Mouse (Mus musculus) myocyte (in vitro differentiated cells): ENCODE results near the gene Ptprm. TPM values are rescaled to one million over a fixed set of nuclear protein-coding genes. Genes with fewer than 3 reads are reported as not detected.

Source experiments
- H3K27me3 ChIP-seq: one replicate; pipeline ENCODE4 v1.6.1; 2011; ENCODE audit not compliant: control insufficient read depth, insufficient read depth, insufficient read length
- H3K36me3 ChIP-seq: one replicate; pipeline ENCODE4 v1.6.1; 2011; ENCODE audit not compliant: control insufficient read depth, insufficient read depth
- H3K4me2 ChIP-seq: one replicate; pipeline ENCODE4 v1.6.1; 2011; ENCODE audit warnings: low read depth, control low read depth
- H3K4me3 ChIP-seq: one replicate; pipeline ENCODE4 v1.5.1; 2011; ENCODE audit warnings: mild to moderate bottlenecking, control low read depth, moderate library complexity
- H3K79me2 ChIP-seq: one replicate; pipeline ENCODE4 v1.6.1; 2011; ENCODE audit not compliant: control insufficient read depth, insufficient read depth
- H3ac ChIP-seq: one replicate; pipeline ENCODE4 v1.6.1; 2011; ENCODE audit not compliant: control insufficient read depth, insufficient read length
- CEBPB ChIP-seq: IDR thresholded peaks from 2 replicates; pipeline ENCODE4 v1.6.1; 2011; ENCODE audit warnings: mild to moderate bottlenecking, moderate library complexity; ENCODE audit not compliant: poor library complexity, insufficient read depth, severe bottlenecking
- E2F4 ChIP-seq: IDR thresholded peaks from one replicate; pipeline ENCODE4 v1.6.1; 2011; ENCODE audit warnings: mild to moderate bottlenecking, control low read depth, moderate library complexity; ENCODE audit not compliant: insufficient read depth
- MAX ChIP-seq: IDR thresholded peaks from one replicate; pipeline ENCODE4 v1.6.1; 2011; ENCODE audit warnings: low read depth, mild to moderate bottlenecking, control low read depth
- MYOD1 ChIP-seq, 3 experiments: IDR thresholded peaks; one replicate each; pipeline ENCODE4 v1.6.1; 2011; ENCODE audit warnings: control low read depth in 2 of 3, low read depth in 2 of 3, mild to moderate bottlenecking in 2 of 3, moderate library complexity in 1 of 3; ENCODE audit not compliant: insufficient read length in 2 of 3, control insufficient read depth in 1 of 3
- MYOG ChIP-seq, 3 experiments: IDR thresholded peaks; one replicate each; pipeline ENCODE4 v1.6.1; 2011; ENCODE audit warnings: control low read depth in 2 of 3, low read depth in 2 of 3, mild to moderate bottlenecking in 2 of 3; ENCODE audit not compliant: insufficient read length in 2 of 3, control insufficient read depth in 1 of 3, insufficient read depth in 1 of 3
- POLR2A ChIP-seq: IDR thresholded peaks from one replicate; pipeline ENCODE4 v1.6.1; 2011; ENCODE audit warnings: low read depth, mild to moderate bottlenecking, control low read depth, moderate library complexity; ENCODE audit not compliant: insufficient read length
- POLR2AphosphoS2 ChIP-seq: IDR thresholded peaks from one replicate; pipeline ENCODE4 v1.6.1; 2011; ENCODE audit warnings: low read depth, control low read depth; ENCODE audit not compliant: insufficient read length
- REST ChIP-seq: IDR thresholded peaks from one replicate; pipeline ENCODE4 v1.6.1; 2011; ENCODE audit warnings: mild to moderate bottlenecking, control low read depth, moderate library complexity; ENCODE audit not compliant: insufficient read depth, insufficient read length
- SRF ChIP-seq: IDR thresholded peaks from one replicate; pipeline ENCODE4 v1.6.1; 2011; ENCODE audit warnings: low read depth; ENCODE audit not compliant: control insufficient read depth, insufficient read length
- TCF12 ChIP-seq: IDR thresholded peaks from one replicate; pipeline ENCODE4 v1.6.1; 2011; ENCODE audit warnings: mild to moderate bottlenecking, control low read depth; ENCODE audit not compliant: poor library complexity, insufficient read depth, severe bottlenecking
- TCF3 ChIP-seq: IDR thresholded peaks from one replicate; pipeline ENCODE4 v1.6.1; 2011; ENCODE audit warnings: low read depth, control low read depth; ENCODE audit not compliant: insufficient read length
- USF1 ChIP-seq: IDR thresholded peaks from one replicate; pipeline ENCODE4 v1.6.1; 2011; ENCODE audit warnings: low read depth, mild to moderate bottlenecking, control low read depth, moderate library complexity
- polyA plus RNA-seq: library from polyadenylated mRNA; unstranded; fragments of >200 nt; fragmentation: generic; extraction: Trizol; gene quantifications from one replicate; pipeline ENCODE4 v1.2.1, GENCODE M21; 2012; ENCODE audit warnings: missing spikeins

Ptprm gene
- polyA plus RNA-seq, 1 experiment, result 6.5 TPM

DNA sequence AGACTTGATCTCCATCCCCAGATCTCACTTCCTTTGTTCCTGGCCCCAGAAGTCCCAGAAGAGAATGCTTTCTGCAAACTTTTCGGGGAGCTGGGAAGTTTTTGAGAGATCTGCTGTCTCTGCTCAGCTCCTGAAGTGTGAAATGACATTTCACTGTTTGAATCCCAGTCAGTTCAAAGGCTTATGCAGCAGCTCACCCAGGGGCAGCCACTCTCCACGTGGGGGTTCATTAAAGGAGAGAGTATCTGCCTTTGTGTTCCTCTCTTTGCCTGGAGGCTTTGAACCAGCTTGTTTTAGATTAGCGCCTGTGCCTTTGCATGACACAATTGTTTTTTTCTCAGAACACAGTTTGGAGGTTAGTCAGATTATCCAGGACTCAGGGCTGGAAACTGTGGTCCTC is 6.3 kb upstream of the Ptprm start:
- Histone ChIP-seq H3K36me3 (no peaks in the 10 kb centered on the region), H3K27me3 (no peaks in the 10 kb centered on the region), H3K79me2 (no peaks in the 10 kb centered on the region), H3K4me3 (no peak overlapping the region), H3ac (no peak overlapping the region), H3K4me2 (no peak overlapping the region)
- TF ChIP-seq CEBPB, result no peak
- TF ChIP-seq MAX, result no peak
- TF ChIP-seq SRF, result no peak
- no peak for TF ChIP-seq POLR2A
- TF ChIP-seq POLR2AphosphoS2, result no peak
- no peak for TF ChIP-seq USF1
- TF ChIP-seq E2F4, result no peak
- TF ChIP-seq TCF3, result no peak
- TF ChIP-seq REST, result no peak
- no peak for TF ChIP-seq MYOD1 (IDR thresholded peaks at IDR 0.05; ENCODE audit: control insufficient read depth in 1 of 3, insufficient read length in 2 of 3, low read depth in 2 of 3)
- TF ChIP-seq TCF12, result no peak
- no peak for TF ChIP-seq MYOG (IDR thresholded peaks at IDR 0.05; ENCODE audit: control insufficient read depth in 1 of 3, insufficient read depth in 1 of 3, insufficient read length in 2 of 3, low read depth in 2 of 3)

DNA sequence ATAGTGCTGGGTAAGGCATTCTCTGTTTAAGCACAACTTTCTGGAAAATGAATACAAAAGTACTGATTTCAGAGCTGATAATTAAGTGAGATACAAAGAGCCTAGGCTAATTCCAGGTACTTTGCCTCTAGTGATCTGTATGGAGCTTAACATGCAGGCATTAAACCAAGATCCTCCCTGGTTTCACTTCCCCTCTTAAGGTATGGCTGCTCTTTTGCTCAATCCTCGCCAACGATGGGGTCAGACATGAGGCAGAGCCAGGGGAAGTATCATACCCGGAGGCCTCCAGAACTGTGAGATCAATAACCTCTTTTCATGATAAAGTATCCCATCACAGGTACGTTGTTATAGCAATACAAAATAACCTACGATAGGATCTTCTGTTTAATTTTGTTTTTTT is 5.3 kb upstream of the Ptprm start:
- H3K79me2 ChIP-seq, result no peaks in the 10 kb centered on the region
- TF ChIP-seq E2F4 (no peak), USF1 (no peak), TCF3 (no peak)
- no peaks in the 10 kb centered on the region for H3K27me3 ChIP-seq
- H3ac ChIP-seq, result no peak overlapping the region
- H3K4me3 ChIP-seq, result no peak overlapping the region
- no peaks in the 10 kb centered on the region for H3K36me3 ChIP-seq
- H3K4me2 ChIP-seq, result no peak overlapping the region

DNA sequence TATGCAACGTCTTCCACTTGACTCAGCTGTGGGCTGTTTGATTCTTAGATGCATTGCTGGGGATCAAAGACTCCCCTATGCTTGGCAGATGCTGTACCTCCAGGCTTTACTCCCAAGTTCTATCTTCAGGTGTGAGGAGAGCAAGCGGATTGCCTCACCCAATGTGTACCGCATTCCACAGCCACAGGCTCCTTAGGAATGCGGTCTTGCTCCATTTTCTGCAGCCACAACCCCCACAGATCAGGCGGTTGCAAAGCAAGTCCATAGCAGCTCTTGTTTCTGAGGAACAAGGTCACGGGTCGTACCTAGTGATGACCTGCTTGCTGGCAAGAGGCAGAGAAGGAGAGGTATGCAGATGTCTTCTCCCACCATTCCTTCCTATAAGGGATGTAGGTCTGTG is 4.3 kb upstream of the Ptprm start:
- H3K4me2 ChIP-seq, result no peak overlapping the region
- no peak overlapping the region for H3K4me3 ChIP-seq
- no peak for TF ChIP-seq USF1
- no peak for TF ChIP-seq MYOD1 (IDR thresholded peaks at IDR 0.05; ENCODE audit: control insufficient read depth in 1 of 3, insufficient read length in 2 of 3, low read depth in 2 of 3)
- TF ChIP-seq POLR2AphosphoS2, result no peak
- no peak for TF ChIP-seq MAX
- no peak for TF ChIP-seq REST
- no peak for TF ChIP-seq E2F4
- no peak for TF ChIP-seq MYOG (IDR thresholded peaks at IDR 0.05; ENCODE audit: control insufficient read depth in 1 of 3, insufficient read depth in 1 of 3, insufficient read length in 2 of 3, low read depth in 2 of 3)
- TF ChIP-seq TCF12, result no peak
- no peak for TF ChIP-seq TCF3
- no peak for TF ChIP-seq POLR2A
- no peak for TF ChIP-seq CEBPB
- no peak for TF ChIP-seq SRF
- H3K36me3 ChIP-seq, result no peaks in the 10 kb centered on the region
- no peak overlapping the region for H3ac ChIP-seq
- H3K27me3 ChIP-seq, result no peaks in the 10 kb centered on the region
- no peaks in the 10 kb centered on the region for H3K79me2 ChIP-seq

GRCm38 (mm10) chr17:67357191-67357590 is 2.9 kb upstream of the Ptprm start:
- TF ChIP-seq POLR2A, result no peak
- no peak for TF ChIP-seq MAX
- TF ChIP-seq SRF, result no peak
- TF ChIP-seq POLR2AphosphoS2, result no peak
- no peak for TF ChIP-seq REST
- no peak for TF ChIP-seq USF1
- no peak for TF ChIP-seq TCF12
- TF ChIP-seq E2F4, result no peak
- TF ChIP-seq MYOG (IDR thresholded peaks at IDR 0.05; ENCODE audit: control insufficient read depth in 1 of 3, insufficient read depth in 1 of 3, insufficient read length in 2 of 3, low read depth in 2 of 3), result no peak
- TF ChIP-seq TCF3, result no peak
- TF ChIP-seq MYOD1 (IDR thresholded peaks at IDR 0.05; ENCODE audit: control insufficient read depth in 1 of 3, insufficient read length in 2 of 3, low read depth in 2 of 3), result no peak
- no peak for TF ChIP-seq CEBPB

GRCm38 (mm10) chr17:67355251-67355650 is 994 bp upstream of the Ptprm start:
- Histone ChIP-seq H3K4me2 (no peak overlapping the region), H3ac (peak overlapping the region; percentile 34), H3K4me3 (peak overlapping the region; percentile 59), H3K27me3 (no peaks in the 10 kb centered on the region), H3K79me2 (no peaks in the 10 kb centered on the region), H3K36me3 (no peaks in the 10 kb centered on the region)
- TF ChIP-seq POLR2AphosphoS2, result no peak
- TF ChIP-seq MAX, result no peak
- no peak for TF ChIP-seq TCF12
- no peak for TF ChIP-seq E2F4
- TF ChIP-seq REST, result no peak
- no peak for TF ChIP-seq MYOD1 (IDR thresholded peaks at IDR 0.05; ENCODE audit: control insufficient read depth in 1 of 3, insufficient read length in 2 of 3, low read depth in 2 of 3)
- TF ChIP-seq POLR2A, result no peak
- TF ChIP-seq SRF, result no peak
- TF ChIP-seq USF1, result no peak
- TF ChIP-seq MYOG (IDR thresholded peaks at IDR 0.05; ENCODE audit: control insufficient read depth in 1 of 3, insufficient read depth in 1 of 3, insufficient read length in 2 of 3, low read depth in 2 of 3), result no peak
- no peak for TF ChIP-seq CEBPB
- no peak for TF ChIP-seq TCF3

More at GRCm38 (mm10) chr17:67357191-67357590, 2.9 kb upstream of the Ptprm start:
- Histone ChIP-seq H3K36me3 (no peaks in the 10 kb centered on the region), H3K27me3 (no peaks in the 10 kb centered on the region), H3K4me2 (no peak overlapping the region), H3K4me3 (no peak overlapping the region), H3K79me2 (no peaks in the 10 kb centered on the region), H3ac (no peak overlapping the region)
